Mouse (Mus musculus) ES-Bruce4 (cell line): ENCODE data around the gene 1700028P14Rik.

Experiments
- CTCF ChIP-seq: IDR thresholded peaks from one replicate; pipeline ENCODE4 v1.8.1; 2011; ENCODE audit warnings: low read depth, low read length
- POLR2A ChIP-seq: IDR thresholded peaks from one replicate; pipeline ENCODE4 v1.8.1; 2011; ENCODE audit warnings: low read length; ENCODE audit not compliant: insufficient read depth

DNA sequence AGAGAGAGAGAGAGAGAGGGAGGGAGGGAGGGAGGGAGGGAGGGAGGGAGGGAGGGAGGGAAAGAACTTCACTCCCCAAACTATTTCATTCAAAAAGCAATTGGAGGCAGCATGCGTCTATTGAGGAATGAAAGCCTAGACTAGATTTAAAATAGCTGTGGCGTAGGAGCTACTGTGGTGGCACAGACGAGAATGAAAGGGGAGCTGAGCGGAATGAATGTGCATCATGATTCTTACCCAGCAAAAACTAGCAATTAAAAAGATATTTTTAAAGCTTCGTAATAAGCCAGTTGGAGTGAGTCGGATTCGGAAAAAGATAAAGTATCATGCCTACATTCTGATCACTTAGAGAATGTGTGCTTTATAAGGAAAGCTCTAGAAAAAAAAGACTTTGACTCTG is 7.3 kb downstream of the 1700028P14Rik start:
- TF ChIP-seq POLR2A (no peak), CTCF (no peak)
